Mouse (Mus musculus) intestine, embryonic 14.5 days (tissue): ENCODE measurements at regions not wholly inside any gene's neighbourhood (a gene's known extent, or its start where the extent isn't known, plus 50 kb on each side); places are given as distances from the start of the nearest gene placed in this dataset.
A peak's percentile ranks its signal among the peaks of the same experiment; 100 is the strongest.

Source experiments
- ATAC-seq: fragments of 200-750 bp; cut with Nextera tagmentation; replicated peaks from 2 replicates; pipeline ENCODE4 v1.8.0; 2017; ENCODE audit warnings: low read depth, moderate number of reproducible peaks, moderate TSS enrichment, moderate library complexity; ENCODE audit not compliant: low FRiP score, low TSS enrichment
- DNase-seq: peaks from one replicate; pipeline ENCODE4 v3.0.0-alpha.2; 2018; ENCODE audit warnings: low spot score
- H3K27ac ChIP-seq: fragments of 300-500 bp; sonication (generic); 2 replicates; pipeline ENCODE4 v1.5.1; 2014; ENCODE audit warnings: low read depth, mild to moderate bottlenecking, control low read depth
- H3K27me3 ChIP-seq: fragments of 300-500 bp; sonication (generic); replicated peaks from 2 replicates; pipeline ENCODE4 v1.6.1; 2014; ENCODE audit warnings: low read length, control low read depth; ENCODE audit not compliant: control insufficient read depth, insufficient read depth
- H3K36me3 ChIP-seq: fragments of 300-500 bp; sonication (generic); 2 replicates; pipeline ENCODE4 v1.6.1; 2014; ENCODE audit warnings: low read length, control low read depth; ENCODE audit not compliant: control insufficient read depth, insufficient read depth
- H3K4me1 ChIP-seq: fragments of 300-500 bp; sonication (generic); replicated peaks from 2 replicates; pipeline ENCODE4 v1.6.1; 2014; ENCODE audit warnings: low read length, control low read depth, mixed read lengths; ENCODE audit not compliant: control insufficient read depth, insufficient read depth
- H3K4me2 ChIP-seq: fragments of 300-500 bp; sonication (generic); 2 replicates; pipeline ENCODE4 v1.6.1; 2014; ENCODE audit warnings: low read length
- H3K4me3 ChIP-seq: fragments of 300-500 bp; sonication (generic); 2 replicates; pipeline ENCODE4 v1.5.1; 2014; ENCODE audit warnings: low read depth, low read length, control low read depth, mixed read lengths
- H3K9ac ChIP-seq: fragments of 300-500 bp; sonication (generic); 2 replicates; pipeline ENCODE4 v1.6.1; 2014; ENCODE audit warnings: mild to moderate bottlenecking, low read length
- H3K9me3 ChIP-seq: fragments of 300-500 bp; sonication (generic); 2 replicates; pipeline ENCODE4 v1.6.1; 2016; ENCODE audit warnings: low read length, control low read depth; ENCODE audit not compliant: control insufficient read depth
- WGBS: fragments of 180-500 bp; shearing (Covaris S2); extraction: QIAGEN DNeasy Blood & Tissue Kit; methylation state at CpG from one replicate; pipeline ENCODE4 v1.1.7; 2014; 5-methylcytosine and 5-hydroxymethylcytosine counted together

DNA sequence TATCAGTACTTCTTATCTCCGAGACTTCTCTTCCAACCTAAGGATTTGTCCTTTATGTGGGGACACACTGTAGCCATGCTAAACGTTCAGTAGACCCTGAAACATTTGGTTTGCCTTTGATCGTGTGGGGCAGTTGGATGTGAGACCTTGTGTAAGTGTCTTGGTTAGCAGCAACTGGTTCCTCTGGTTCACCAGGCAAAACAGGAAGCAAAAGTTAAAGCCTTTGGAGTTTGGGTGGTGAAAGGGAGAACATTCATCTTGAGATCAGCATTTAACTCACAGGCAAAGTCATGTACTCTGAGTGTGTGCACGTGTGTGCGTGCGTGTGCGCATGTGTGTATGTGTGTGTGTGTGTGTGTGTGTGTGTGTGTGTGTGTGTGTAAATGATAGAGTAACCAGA is 130.3 kb upstream of the L3mbtl4 start:
- Histone ChIP-seq H3K27ac (no peak overlapping the region), H3K27me3 (no peaks in the 10 kb centered on the region)
- 91% methylated on average over 7 of the region's 7 CpGs for WGBS

DNA sequence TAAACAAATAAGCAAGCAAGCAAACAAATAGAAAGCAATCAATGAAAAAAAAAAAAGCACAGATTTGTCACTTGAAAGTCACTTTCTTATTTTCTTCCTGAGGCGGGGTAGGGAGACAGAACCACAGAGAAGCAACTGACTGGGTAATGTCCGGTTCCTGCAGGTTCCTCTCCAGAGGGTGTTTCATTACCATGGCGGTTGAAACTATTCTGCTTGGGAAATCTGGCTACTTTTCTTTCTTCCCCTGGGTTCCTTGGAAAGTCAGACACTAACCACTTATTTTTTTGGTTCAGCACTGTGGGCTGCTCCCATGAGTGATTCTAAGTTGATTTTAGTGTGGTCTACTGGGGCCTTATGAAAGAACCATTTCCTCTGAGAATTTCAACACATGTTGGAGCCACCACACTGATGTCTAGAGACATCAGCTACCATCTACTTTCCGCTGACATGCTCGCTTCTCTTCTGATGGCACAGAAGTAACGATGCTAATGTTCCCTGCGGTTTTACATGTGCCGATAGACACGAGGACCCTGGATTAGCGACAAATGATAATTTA is 124.3 kb upstream of the L3mbtl4 start:
- no peaks in the 10 kb centered on the region for H3K36me3 ChIP-seq
- no peak overlapping the region for H3K9ac ChIP-seq
- WGBS: 97% methylated on average over 10 of the region's 10 CpGs
- no peak overlapping the region for H3K27ac ChIP-seq
- H3K27me3 ChIP-seq: no peaks in the 10 kb centered on the region
- DNase-seq (no peak), ATAC-seq (no peak)
- H3K9me3 ChIP-seq: no peaks in the 10 kb centered on the region; the same call in 1 of the 2 replicates
- no peaks in the 10 kb centered on the region for H3K4me1 ChIP-seq
- H3K4me3 ChIP-seq: no peak overlapping the region
- no peak overlapping the region for H3K4me2 ChIP-seq

More for the DNA sequence above, 130.3 kb upstream of the L3mbtl4 start:
- no peaks in the 10 kb centered on the region for H3K36me3 ChIP-seq
- ATAC-seq (no peak), DNase-seq (no peak)
- H3K4me3 ChIP-seq: no peak overlapping the region
- no peak overlapping the region for H3K4me2 ChIP-seq
- H3K9me3 ChIP-seq: no peaks in the 10 kb centered on the region; the same call in 1 of the 2 replicates
- no peaks in the 10 kb centered on the region for H3K4me1 ChIP-seq
- no peak overlapping the region for H3K9ac ChIP-seq

DNA sequence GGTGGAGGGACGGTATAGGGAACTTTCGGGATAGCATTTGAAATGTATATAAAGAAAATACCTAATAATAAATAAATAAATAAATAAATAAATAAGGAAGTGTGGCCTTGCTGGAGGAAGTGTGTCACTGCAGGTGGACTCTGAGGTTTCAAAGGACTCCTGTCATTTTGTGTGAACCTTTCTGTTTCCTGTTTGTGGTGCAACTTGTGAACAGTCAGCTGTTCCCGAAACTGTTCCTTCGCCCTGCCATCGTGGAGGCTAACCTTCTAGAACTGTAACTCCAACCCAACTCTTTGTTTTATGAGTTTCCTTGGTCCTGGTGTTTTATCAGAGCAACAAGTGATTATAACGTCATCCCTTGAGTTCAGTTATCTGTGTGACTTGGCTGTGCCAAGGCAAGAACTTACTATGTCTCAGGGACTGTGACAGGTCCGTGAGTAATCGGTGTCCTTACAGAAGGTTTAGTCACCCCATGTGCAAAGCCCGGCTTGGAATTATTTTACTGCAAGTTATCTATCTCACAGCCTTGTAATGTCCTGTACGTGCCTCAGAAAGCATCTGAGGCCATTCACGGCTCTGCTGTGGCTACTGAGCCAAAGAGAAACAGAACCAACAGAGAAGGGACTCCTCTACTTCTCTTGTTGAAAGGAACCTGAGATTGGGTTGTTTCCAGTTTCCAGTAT is 121.0 kb upstream of the L3mbtl4 start:
- ATAC-seq (no peak), DNase-seq (no peak)
- Histone ChIP-seq H3K4me2 (no peak overlapping the region), H3K4me3 (no peak overlapping the region), H3K27ac (no peak overlapping the region), H3K9ac (no peak overlapping the region), H3K4me1 (no peaks in the 10 kb centered on the region), H3K36me3 (no peaks in the 10 kb centered on the region), H3K9me3 (no peaks in the 10 kb centered on the region), H3K27me3 (no peaks in the 10 kb centered on the region)
- 92% methylated on average over 11 of the region's 11 CpGs for WGBS

DNA sequence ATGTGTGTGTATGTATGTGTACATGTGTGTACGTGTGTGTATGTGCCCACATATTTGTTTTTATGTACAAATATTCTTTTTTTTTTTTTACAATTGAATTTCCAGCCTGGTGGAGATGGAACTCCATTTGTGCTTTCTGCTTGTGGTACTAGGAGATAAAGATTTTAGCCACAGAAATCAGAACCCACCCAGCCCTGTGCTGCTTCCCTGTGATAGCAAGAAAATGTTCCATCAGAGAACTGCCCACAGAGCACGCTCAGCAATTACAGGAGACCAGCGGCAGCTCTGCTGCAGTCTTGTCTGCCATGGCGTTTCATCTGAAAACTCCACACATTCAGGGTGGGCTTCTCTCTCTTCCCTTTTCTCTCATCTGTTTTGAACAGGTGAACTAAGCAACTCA is 118.7 kb upstream of the L3mbtl4 start:
- ATAC-seq (no peak), DNase-seq (no peak)
- Histone ChIP-seq H3K9me3 (no peaks in the 10 kb centered on the region), H3K4me2 (no peak overlapping the region), H3K4me3 (no peak overlapping the region), H3K36me3 (no peaks in the 10 kb centered on the region), H3K9ac (no peak overlapping the region), H3K27me3 (no peaks in the 10 kb centered on the region), H3K4me1 (peaks cover 7% of the 10 kb centered on the region), H3K27ac (no peak overlapping the region)
- 82% methylated on average over 4 of the region's 4 CpGs for WGBS

DNA sequence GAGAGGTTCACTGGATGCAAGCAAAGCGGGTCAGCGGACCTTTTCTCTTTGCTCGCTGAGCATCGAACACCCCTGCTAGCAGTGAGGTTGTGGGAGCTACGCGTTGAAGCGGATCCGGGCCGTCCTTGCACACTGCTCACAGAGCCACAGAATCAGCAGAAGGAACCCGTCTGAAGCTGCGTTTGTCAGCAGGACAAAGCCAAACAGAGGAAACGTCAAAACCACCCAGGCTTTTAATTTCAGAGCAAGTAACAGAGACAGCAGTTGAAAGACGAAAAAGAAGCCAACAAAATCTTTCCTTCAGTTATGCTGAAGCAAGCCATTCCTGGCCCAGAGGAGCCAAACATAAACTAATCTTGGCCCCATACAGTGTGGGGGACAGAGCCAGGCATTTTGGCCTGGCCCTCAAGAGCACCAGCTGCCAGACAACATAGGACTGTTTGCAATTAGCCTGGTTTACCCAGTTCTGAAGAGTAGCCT is 115.4 kb upstream of the L3mbtl4 start:
- Histone ChIP-seq H3K27me3 (no peaks in the 10 kb centered on the region), H3K9ac (no peak overlapping the region), H3K9me3 (no peaks in the 10 kb centered on the region), H3K4me2 (no peak overlapping the region), H3K4me1 (peaks cover 7% of the 10 kb centered on the region), H3K36me3 (no peaks in the 10 kb centered on the region), H3K27ac (peak overlapping the region; percentile 74), H3K4me3 (no peak overlapping the region)
- peak; percentile 56 for DNase-seq
- WGBS: 46% methylated on average over 13 of the region's 13 CpGs
- peak; percentile 66; the same call in 1 of the 2 replicates for ATAC-seq

DNA sequence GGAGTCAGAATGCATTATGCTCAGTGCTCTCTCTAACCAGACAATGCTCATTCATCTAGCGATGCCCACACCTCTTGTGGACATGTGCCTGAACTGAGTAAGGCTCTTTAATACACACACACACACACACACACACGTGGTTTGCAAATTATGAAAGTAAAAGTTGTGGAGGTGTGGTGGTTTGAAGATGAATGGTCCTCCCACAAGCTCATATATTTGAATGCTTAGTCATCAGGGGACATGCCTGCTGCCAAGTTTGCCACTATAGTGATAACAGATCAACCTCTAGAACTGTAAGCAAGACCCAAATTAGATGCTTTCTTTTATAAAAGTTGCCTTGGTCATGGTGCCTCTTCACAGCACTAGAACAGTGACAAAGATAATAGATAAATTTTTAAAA is 112.5 kb upstream of the L3mbtl4 start:
- Histone ChIP-seq H3K4me2 (no peak overlapping the region), H3K4me3 (no peak overlapping the region), H3K9me3 (no peaks in the 10 kb centered on the region), H3K4me1 (peaks cover 21% of the 10 kb centered on the region), H3K9ac (no peak overlapping the region), H3K27me3 (no peaks in the 10 kb centered on the region), H3K27ac (no peak overlapping the region), H3K36me3 (no peaks in the 10 kb centered on the region)
- DNase-seq (no peak), ATAC-seq (no peak)
- WGBS: 82% methylated on average over 2 of the region's 2 CpGs

DNA sequence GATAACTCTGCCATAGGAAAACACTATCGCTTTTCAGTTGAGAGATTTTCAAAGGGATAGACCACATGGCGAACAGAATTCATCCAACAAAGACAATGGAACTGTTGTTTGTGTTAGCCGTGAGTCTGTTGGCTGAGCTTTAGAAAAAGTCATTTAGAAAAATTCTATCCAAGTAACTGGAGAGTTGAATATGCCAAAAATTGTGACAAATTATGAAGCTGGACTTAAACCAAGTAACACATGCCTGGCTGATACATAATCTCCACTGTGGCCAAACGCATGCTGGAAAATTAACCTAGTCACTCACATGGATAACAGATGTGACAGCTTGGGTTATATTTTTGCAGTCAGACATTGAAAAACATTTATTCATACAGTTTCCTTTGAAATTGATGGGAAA is 110.1 kb upstream of the L3mbtl4 start:
- peaks cover 21% of the 10 kb centered on the region for H3K4me1 ChIP-seq
- H3K9me3 ChIP-seq: no peaks in the 10 kb centered on the region
- 58% methylated on average over 4 of the region's 4 CpGs for WGBS
- no peaks in the 10 kb centered on the region for H3K27me3 ChIP-seq
- no peak overlapping the region for H3K4me3 ChIP-seq
- no peak for DNase-seq
- H3K36me3 ChIP-seq: no peaks in the 10 kb centered on the region
- no peak overlapping the region for H3K4me2 ChIP-seq
- H3K27ac ChIP-seq: no peak overlapping the region
- no peak for ATAC-seq
- no peak overlapping the region for H3K9ac ChIP-seq

DNA sequence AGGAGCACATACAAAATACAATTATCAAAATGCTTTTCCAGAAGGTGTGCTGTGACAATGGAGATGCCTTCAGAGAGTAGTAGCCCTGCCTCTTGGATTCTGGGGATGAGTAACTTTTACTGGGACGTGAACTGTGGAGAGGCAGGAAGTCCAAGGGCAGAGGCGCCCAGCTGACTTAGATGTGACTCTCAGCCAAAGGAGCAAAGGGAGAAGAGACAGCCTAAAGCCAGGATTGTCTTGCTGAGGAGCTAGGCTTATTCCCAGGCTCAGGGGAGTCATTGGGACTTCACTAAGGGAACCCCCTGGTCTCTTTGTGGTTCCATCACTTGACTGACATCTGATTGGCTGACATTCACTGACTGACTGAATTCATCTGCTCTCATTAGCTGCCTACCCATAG is 108.9 kb upstream of the L3mbtl4 start:
- 78% methylated on average over 2 of the region's 2 CpGs for WGBS
- Histone ChIP-seq H3K4me2 (no peak overlapping the region), H3K27ac (no peak overlapping the region), H3K27me3 (no peaks in the 10 kb centered on the region), H3K36me3 (no peaks in the 10 kb centered on the region), H3K9me3 (no peaks in the 10 kb centered on the region), H3K4me3 (no peak overlapping the region), H3K4me1 (peaks cover 15% of the 10 kb centered on the region), H3K9ac (no peak overlapping the region)
- ATAC-seq (no peak), DNase-seq (no peak)
